10 mouse cellular contexts compared by ENCODE assay signal in the genomic region with DNA sequence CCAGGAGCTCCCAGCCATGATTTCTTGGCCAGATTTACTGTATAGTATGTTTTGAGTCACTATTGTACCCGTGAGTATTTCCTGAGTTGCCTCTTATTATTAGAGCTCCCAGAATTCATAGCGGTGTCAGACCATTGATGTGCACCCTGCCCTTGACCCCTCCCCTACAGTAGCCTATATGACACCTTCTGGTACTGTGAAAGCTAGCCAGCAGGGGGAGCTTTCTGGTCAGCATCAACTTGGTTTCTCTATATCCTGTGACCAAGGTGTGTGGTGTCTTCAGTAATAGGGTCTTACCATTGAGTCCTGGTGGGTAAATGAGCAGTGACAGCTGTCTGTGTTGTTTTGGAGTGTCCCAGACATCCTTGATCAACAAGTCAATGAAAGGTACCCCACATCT. TPM values are rescaled to one million over a fixed set of nuclear protein-coding genes. Genes with fewer than 3 reads are reported as not detected.
DNase-seq lines count a peak whose midpoint lies in the region; ATAC-seq and TF ChIP-seq lines count a peak whose summit lies in the region.
"Had no signal": no experiment of that assay in that cellular context is flagged by ENCODE, and none has a peak within 500 bp of the region (broad histone marks: within the 10 kb centered on the region; RNA-seq: fewer than 3 reads in every experiment).

No protein-coding gene starts in this region.

- 21% methylated on average over 2 of the region's 2 CpGs for WGBS in neural tube, embryonic 15.5 days
- 13% methylated on average over 2 of the region's 2 CpGs for WGBS in limb, embryonic 11.5 days
- 13% methylated on average over 2 of the region's 2 CpGs for WGBS in small intestine, adult 2 months

- H3K9ac ChIP-seq in neural tube, embryonic 15.5 days (replicated peaks) = no peak overlapping the region
- H3K9ac ChIP-seq in limb, embryonic 11.5 days (ENCODE audit: low read length) = no peak overlapping the region
- H3K9ac ChIP-seq: midbrain, embryonic 12.5 days had no signal

- no peak overlapping the region for H3K4me2 ChIP-seq in neural tube, embryonic 15.5 days
- H3K4me2 ChIP-seq in limb, embryonic 11.5 days (ENCODE audit: low read depth, severe bottlenecking) = no peak overlapping the region
- H3K4me2 ChIP-seq: midbrain, embryonic 12.5 days had no signal

- DNase-seq in cerebellum, adult 11 months = peak; percentile 28
- no peak for DNase-seq in cerebellum, adult 11-12 months
- peak; percentile 48 for DNase-seq in neural tube, embryonic 10.5 days (ENCODE audit: extremely low spot score, low spot score)
- peak; percentile 69 for DNase-seq in brain, adult 2 months (ENCODE audit: low read depth, low spot score)
- DNase-seq in limb, embryonic 11.5 days (ENCODE audit: low spot score) = peak; percentile 76

- no peaks in the 10 kb centered on the region for H3K27me3 ChIP-seq in neural tube, embryonic 15.5 days (replicated peaks)
- no peaks in the 10 kb centered on the region for H3K27me3 ChIP-seq in limb, embryonic 11.5 days (ENCODE audit: control insufficient read depth, insufficient read depth, low read length)
- H3K27me3 ChIP-seq in small intestine, adult 2 months (ENCODE audit: control insufficient read depth, insufficient read depth, low read length) = no peaks in the 10 kb centered on the region
- H3K27me3 ChIP-seq: midbrain, embryonic 12.5 days had no signal

- peak; percentile 31; the same call in 1 of the 2 replicates for TF ChIP-seq CTCF in small intestine, adult 2 months (IDR thresholded peaks at IDR 0.05; ENCODE audit: extremely low read depth, insufficient read length, insufficient replicate concordance, low read depth, low read length)

- no peaks in the 10 kb centered on the region for H3K9me3 ChIP-seq in neural tube, embryonic 15.5 days (replicated peaks)
- no peaks in the 10 kb centered on the region for H3K9me3 ChIP-seq in limb, embryonic 11.5 days (ENCODE audit: control insufficient read depth, low read length)
- H3K9me3 ChIP-seq: midbrain, embryonic 12.5 days had no signal

- no peak overlapping the region for H3K4me3 ChIP-seq in neural tube, embryonic 15.5 days (replicated peaks)
- H3K4me3 ChIP-seq in limb, embryonic 11.5 days (ENCODE audit: low read depth, low read length) = no peak overlapping the region
- H3K4me3 ChIP-seq in small intestine, adult 2 months (ENCODE audit: low read depth, low read length) = no peak overlapping the region
- H3K4me3 ChIP-seq: midbrain, embryonic 12.5 days had no signal

- ATAC-seq in neural tube, embryonic 15.5 days (ENCODE audit: low FRiP score) = no peak
- ATAC-seq in granulocyte monocyte progenitor cell, adult 5-6 weeks (replicated peaks; ENCODE audit: poor library complexity, severe bottlenecking) = peak; percentile 53
- ATAC-seq in limb, embryonic 11.5 days (ENCODE audit: insufficient number of reproducible peaks, low FRiP score, low TSS enrichment, low read depth) = no peak

- no peak overlapping the region for H3K27ac ChIP-seq in neural tube, embryonic 15.5 days (replicated peaks)
- no peak overlapping the region for H3K27ac ChIP-seq in limb, embryonic 11.5 days (replicated peaks; ENCODE audit: low read depth, low read length)
- H3K27ac ChIP-seq in small intestine, adult 2 months (ENCODE audit: insufficient read depth, low read depth, low read length) = no peak overlapping the region
- H3K27ac ChIP-seq: midbrain, embryonic 12.5 days had no signal

- TF ChIP-seq POLR2A in small intestine, adult 2 months (IDR thresholded peaks at IDR 0.05; ENCODE audit: low read depth, low read length) = no peak

- peaks cover 14% of the 10 kb centered on the region for H3K4me1 ChIP-seq in neural tube, embryonic 15.5 days
- H3K4me1 ChIP-seq in limb, embryonic 11.5 days (ENCODE audit: control insufficient read depth, insufficient read depth, low read length) = peaks cover 10% of the 10 kb centered on the region; the same call in 1 of the 2 replicates
- H3K4me1 ChIP-seq in small intestine, adult 2 months (ENCODE audit: control insufficient read depth, insufficient read depth, insufficient read length, low read length) = no peaks in the 10 kb centered on the region

- H3K36me3 ChIP-seq in neural tube, embryonic 15.5 days = no peaks in the 10 kb centered on the region
- H3K36me3 ChIP-seq in limb, embryonic 11.5 days (ENCODE audit: control insufficient read depth, insufficient read depth, low read length) = no peaks in the 10 kb centered on the region
- H3K36me3 ChIP-seq in small intestine, adult 2 months (ENCODE audit: control insufficient read depth, insufficient read depth, low read length) = no peaks in the 10 kb centered on the region
- H3K36me3 ChIP-seq: midbrain, embryonic 12.5 days had no signal

RNA-seq across cellular contexts. Expression of gene Smim23, which starts 18.4 kb away (rescaled TPM):
- polyA plus RNA-seq in neural tube, embryonic 15.5 days (2015; fragmentation: Nextera tagmentation; extraction: Ambion mirVana) = not detected in 2 replicates
- not detected in 2 replicates for total RNA-seq in granulocyte monocyte progenitor cell, adult 5-6 weeks (2014; fragmentation: Nextera tagmentation)
- total RNA-seq in granulocyte monocyte progenitor cell, adult 5-6 weeks (2017) = not detected in 2 replicates
- not detected in 2 replicates for polyA plus RNA-seq in limb, embryonic 11.5 days (2014; fragmentation: Nextera tagmentation; extraction: Ambion mirVana)
- not detected in 2 replicates for polyA plus RNA-seq in small intestine, adult 2 months (2012; rRNA removed)
- total RNA-seq: gastrocnemius, postnatal 36 days had no signal
- polyA plus RNA-seq: midbrain, embryonic 12.5 days had no signal
